Mouse (Mus musculus) regulatory T cell (primary cell): ENCODE data around the gene Tlx1.

Source experiments
- in situ Hi-C: fragments of 300-600 bp; cut with MboI, MseI; formaldehyde crosslinking; loops from one replicate; pipeline ENCODE4 v1.15.1; 2025; ENCODE audit warnings: high pct_unique_total_duplicates

The Tlx1 gene

GRCm38 (mm10) chr19:45150490-45151181, at the start of gene Tlx1:
TSS of gene Tlx1 (plus strand) at chr19:45150680.
- in situ Hi-C loops: no loop called here

GRCm38 (mm10) chr19:45105591-45105990, 44.9 kb upstream of the Tlx1 start:
- in situ Hi-C loops: loop anchor here (10.0 kb wide), 1 partner anchor 301 kb away; no protein-coding TSS in a partner anchor

DNA sequence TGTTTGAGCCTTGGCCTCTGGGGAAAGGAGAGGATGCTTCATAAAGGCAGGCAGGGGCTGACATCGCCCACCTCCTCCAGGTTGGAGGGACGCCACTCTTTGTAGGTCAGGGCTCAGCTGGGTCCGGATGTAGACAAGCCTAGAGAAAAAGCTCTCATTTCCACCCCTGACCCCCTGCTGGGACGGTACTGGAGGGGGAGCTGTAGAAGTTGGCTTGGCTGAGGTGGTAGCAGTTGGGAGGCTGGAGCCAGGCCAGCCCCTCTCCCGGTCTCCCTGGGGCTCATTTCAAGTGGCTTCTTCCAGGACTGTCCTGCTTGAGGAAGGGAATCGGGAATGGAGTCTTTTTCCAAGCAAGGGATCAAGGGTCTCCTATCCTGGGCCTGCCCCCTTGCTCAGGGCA, 43.8 kb upstream of the Tlx1 start:
- in situ Hi-C loops: loop anchor here (10.0 kb wide), 1 partner anchor 302 kb away; no protein-coding TSS in a partner anchor

GRCm38 (mm10) chr19:45110681-45111080, 39.8 kb upstream of the Tlx1 start:
- in situ Hi-C loops: no loop called here

DNA sequence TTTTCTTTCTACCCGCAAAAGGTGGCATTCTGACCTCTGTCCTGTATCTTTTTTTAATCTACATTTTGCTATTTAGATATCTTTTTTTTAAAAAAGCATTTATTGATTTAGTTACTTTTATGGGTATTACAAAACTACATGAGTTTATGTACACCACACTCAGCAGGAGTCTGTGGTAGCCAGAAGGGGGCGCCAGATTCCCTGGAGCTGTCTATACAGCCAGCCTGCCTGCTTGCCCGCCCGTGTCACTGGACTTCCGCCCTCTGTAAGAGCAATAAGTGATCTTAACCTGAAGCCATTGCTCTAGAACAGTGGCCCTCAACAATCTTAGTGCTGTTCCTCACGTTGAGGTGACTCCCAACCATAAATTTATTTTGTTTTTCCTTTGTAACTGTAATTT, 38.0 kb upstream of the Tlx1 start:
- in situ Hi-C loops: no loop called here

DNA sequence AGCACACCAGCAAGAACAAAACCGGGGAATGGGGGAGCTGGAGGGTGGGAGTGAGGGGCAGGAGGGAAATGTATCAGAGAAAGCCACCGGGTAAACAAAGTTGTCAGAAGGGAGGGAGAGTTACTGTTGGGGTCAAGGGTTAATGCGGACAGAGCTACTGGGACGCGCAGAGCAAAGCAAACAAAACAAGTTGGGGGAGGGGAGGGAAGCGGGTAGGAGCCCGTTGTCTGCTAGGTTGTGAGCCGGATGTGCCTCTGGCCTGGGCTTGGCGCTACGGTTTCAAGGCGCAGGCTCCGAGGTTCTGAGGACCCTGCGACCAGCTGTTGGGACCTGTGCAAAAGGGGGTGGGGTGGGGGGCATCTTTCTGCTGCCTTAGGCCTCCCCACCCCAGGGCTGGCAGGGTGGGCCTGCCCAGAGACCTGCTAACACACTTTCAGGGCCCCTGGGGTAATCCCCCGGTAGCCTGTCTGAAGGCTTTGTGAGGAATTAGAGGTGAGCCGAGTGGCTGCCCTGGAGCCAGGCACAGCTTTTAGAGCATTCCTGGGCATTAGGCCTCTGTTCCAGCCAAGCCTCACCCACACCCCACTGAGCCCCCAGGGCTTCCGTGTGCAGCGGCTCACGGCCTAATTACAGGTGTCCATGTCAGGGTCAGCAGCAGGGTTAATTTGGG, 36.6 kb upstream of the Tlx1 start:
- in situ Hi-C loops: no loop called here

GRCm38 (mm10) chr19:45114772-45115171, 35.7 kb upstream of the Tlx1 start:
- in situ Hi-C loops: loop anchor here (5.0 kb wide), 1 partner anchor 48 kb away; no protein-coding TSS in a partner anchor

DNA sequence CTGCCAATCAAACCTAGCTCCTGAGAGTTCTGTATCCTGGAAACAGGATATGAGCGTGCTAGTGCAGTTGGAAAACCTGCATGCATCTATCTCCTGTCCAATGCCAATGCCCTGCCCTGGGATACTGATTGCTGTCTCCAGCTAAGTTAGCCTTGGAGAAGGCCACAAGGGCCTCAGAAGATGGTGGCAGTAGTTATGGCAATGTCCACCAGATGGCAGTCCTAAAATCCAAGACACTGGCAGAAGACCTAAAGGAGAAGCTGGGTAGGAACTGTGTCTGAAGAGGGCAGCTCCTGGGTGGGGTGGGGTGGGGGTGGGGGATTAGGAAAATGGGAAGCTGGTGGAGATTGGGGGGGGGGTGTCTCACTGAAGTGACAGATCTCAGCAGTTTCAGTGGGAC, 33.7 kb upstream of the Tlx1 start:
- in situ Hi-C loops: loop anchor here (5.0 kb wide), 1 partner anchor 46 kb away; no protein-coding TSS in a partner anchor

GRCm38 (mm10) chr19:45131966-45132628, 18.4 kb upstream of the Tlx1 start:
- in situ Hi-C loops: no loop called here

DNA sequence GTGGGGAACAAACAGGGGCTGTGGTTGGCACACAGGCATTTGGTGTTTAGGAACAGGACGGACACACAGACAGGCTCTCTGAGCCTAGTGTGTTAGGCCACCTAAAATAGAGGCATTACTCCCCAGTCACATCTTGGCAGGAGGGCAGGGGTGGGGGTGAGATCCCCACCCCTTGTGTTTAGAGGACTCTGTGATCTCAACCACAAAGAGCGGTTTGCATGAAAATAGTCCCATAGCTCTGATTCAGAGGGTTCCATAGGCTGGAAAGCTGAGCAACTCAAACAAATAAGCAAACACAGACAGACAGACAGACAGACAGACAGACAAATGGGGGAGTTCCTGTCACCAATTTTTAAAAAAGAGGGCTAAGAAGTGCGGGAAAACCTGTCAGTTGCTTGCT, 7.9 kb upstream of the Tlx1 start:
- in situ Hi-C loops: no loop called here

DNA sequence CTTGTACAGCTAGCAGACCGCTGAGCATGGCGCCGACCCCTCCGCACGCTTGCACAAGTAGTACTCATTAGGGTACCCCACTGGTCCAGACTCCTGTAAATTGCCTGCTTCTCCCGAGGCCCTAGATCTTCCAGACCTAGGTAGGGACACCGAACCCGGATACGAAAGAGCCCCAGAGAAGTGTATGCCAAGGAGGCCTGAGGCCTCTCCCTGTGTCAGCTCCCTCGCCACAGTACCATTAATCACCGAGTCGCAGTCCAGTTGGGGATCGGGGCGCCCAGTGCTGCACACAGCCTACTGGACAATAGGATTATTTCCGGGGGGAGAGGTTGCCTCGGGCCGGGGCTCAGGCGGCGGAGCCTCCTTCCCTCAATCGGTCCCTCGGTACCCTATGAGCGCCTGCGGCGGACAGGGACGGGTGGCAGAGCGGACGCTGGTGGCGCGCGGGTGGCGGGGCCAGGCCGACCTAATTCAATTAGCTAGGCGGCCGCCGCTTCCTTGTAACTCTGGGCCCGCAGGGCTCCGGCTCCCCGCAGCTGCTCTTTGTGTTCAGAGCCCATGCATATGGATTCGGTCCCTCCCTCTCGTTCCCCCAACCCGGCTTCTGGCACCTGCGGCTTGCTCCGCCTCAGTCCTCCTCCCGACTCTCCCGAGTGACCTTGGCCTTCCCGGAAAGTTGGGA, 7.1 kb upstream of the Tlx1 start:
- in situ Hi-C loops: no loop called here

DNA sequence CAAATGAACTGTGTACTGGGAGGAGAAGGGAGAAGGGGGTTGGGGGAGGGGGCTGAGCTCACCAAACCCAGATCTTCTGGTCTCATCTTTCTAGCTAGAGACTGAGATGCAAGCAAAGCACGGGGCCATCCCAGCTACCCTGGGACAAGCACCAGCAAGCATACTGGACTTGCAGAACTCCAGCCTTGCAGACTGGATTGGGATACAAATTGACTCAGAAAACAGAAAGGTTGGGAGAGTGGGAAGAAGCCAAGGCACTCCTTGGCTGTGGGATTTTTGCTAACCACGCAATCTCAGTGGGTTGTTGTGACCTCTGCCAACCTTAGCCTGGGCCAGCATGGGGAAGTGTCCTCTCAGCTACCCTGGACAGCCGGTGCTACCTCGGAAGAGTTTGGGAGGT, 3.4 kb upstream of the Tlx1 start:
- in situ Hi-C loops: no loop called here

GRCm38 (mm10) chr19:45151361-45152182, 1.1 kb downstream of the Tlx1 start:
- in situ Hi-C loops: no loop called here

DNA sequence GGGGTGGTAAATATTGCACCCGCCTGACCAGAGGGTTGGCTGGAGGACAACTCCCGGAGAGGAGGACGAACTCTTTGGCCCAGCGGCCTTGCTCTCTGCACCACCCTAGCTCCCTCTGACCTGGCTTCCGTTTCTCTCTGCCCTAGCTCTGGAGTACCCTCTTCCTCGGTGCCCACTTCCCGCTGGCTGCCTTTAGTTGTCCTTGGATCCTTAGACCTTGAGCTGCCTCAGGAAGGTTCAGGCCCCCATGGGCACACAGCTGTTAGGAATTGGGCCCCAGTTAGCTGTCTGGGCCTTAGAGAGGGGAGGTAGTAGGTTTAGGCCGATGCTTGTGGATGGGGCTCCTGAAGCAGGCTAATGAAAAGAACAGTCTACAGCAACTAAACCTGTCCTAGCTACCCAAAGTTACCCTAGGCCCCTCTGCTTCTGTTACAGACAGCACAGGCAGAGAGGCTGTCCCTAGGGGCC, 1.7 kb downstream of the Tlx1 start:
- in situ Hi-C loops: no loop called here

DNA sequence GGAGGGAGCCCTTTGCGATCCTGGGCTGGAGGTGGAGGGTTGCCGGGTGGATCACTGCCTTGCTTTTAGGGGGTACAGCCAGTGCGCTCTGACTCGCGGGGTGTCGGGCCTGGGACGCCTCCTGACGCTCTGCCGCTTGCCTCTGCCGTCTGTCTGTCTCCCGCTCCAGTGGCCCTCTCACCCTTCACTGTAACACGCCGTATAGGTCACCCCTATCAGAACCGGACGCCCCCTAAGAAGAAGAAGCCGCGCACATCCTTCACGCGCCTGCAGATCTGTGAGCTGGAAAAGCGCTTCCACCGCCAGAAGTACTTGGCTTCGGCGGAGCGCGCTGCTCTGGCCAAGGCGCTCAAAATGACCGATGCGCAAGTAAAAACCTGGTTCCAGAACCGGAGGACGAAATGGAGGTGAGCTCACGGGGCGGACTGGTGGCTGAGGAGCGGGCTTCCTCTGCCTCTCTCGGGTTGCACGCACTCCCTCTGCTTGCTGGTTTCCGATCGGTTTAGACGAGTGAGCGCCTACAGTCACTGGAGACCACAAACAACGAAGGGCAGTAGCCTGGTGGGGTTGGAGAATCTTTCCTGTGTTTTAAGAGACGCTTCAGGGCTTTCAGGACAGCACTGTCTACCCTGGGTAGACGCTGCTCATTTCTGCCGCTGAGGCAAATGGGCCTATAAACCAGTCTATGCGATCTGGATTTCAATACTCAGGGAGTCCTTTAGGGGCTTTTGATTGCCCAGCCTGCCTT, 3.0 kb downstream of the Tlx1 start:
- in situ Hi-C loops: no loop called here

DNA sequence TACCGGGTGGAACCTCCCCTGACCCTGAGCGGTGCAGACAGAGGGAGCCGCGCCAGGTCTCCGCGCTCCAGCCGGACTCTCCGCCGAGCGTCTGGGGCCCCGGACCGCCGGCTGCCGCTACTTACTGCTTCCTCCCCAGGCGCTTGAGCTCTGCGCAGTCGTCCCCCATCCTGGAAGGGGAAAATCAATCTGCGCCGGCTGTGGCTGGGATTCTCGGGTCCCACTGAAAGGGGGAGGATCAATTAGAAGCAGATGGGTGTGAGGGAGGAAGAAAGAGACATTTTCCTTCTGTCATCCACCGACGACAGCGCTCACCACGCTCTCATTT, 3.5 kb downstream of the Tlx1 start:
- in situ Hi-C loops: no loop called here

DNA sequence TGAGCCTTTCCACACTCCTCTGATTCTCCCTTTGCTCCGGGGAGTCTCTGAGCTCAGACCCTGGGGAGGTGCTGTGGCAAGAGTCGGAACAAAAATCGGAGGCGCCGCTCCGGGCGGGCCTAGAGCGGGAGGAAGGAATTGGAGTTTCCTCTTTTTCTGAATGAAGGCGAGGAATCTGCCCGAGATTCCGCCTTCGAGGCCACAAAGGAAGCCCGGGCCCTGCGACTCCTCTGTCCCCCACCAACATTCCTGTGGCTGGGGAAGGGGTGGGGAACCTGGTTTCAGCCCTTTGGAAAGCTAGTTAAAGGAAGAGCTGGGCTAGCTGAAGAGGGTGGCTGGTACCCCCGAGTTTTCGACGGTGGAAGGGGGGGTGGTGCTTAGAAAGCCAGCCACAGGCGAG, 4.0 kb downstream of the Tlx1 start:
- in situ Hi-C loops: no loop called here

GRCm38 (mm10) chr19:45155141-45155790, 4.8 kb downstream of the Tlx1 start:
- in situ Hi-C loops: no loop called here

GRCm38 (mm10) chr19:45155791-45156186, 5.3 kb downstream of the Tlx1 start:
- in situ Hi-C loops: no loop called here

- in situ Hi-C loops: no loop called here
Observed at GRCm38 (mm10) chr19:45156381-45156780, 5.9 kb downstream of the Tlx1 start.
